16 mouse cellular contexts compared by ENCODE assay signal in genomic region chr13:32799131-32799530, GRCm38 (mm10). TPM values are rescaled to one million over a fixed set of nuclear protein-coding genes. Genes with fewer than 3 reads are reported as not detected.
DNase-seq lines count a peak whose midpoint lies in the region; ATAC-seq and TF ChIP-seq lines count a peak whose summit lies in the region.
"Had no signal": no experiment of that assay in that cellular context is flagged by ENCODE, and none has a peak within 500 bp of the region (broad histone marks: within the 10 kb centered on the region; RNA-seq: fewer than 3 reads in every experiment).

No protein-coding gene starts in this region.

- DNase-seq in gastrocnemius, adult 2 months, result no peak
- DNase-seq in gastrocnemius, postnatal 4 days (ENCODE audit: low spot score in 2 of 2), result no peak
- peak; percentile 54 for DNase-seq in lung, embryonic 14.5 days
- DNase-seq in lung, postnatal 25 days (ENCODE audit: low spot score), result no peak
- DNase-seq in NIH3T3 (ENCODE audit: low read depth), result peak; percentile 61
- peak; percentile 15 for DNase-seq in retina, postnatal 1 day
- DNase-seq in cerebellum, adult 11-12 months, result no peak
- no peak for DNase-seq in gastrocnemius, postnatal 14 days
- DNase-seq: adrenal gland, adult 8-10 months; cerebellum, adult 9-10 months; gastrocnemius, postnatal 10 days; heart, postnatal 10 days; left cerebral cortex, postnatal 4 days; thymus, postnatal 4 days had no signal

- ATAC-seq in lung, embryonic 14.5 days (ENCODE audit: insufficient read depth), result no peak

- no peak overlapping the region for H3K4me2 ChIP-seq in lung, embryonic 14.5 days

- TF ChIP-seq CTCF in gastrocnemius, adult 2 months (IDR thresholded peaks at IDR 0.05), result peak; percentile 63
- TF ChIP-seq CTCF in lung, embryonic 14.5 days (IDR thresholded peaks at IDR 0.05; ENCODE audit: low read depth), result peak; percentile 37

- H3K27ac ChIP-seq in gastrocnemius, adult 2 months, result no peak overlapping the region
- no peak overlapping the region for H3K27ac ChIP-seq in lung, embryonic 14.5 days (ENCODE audit: low read depth)

- H3K36me3 ChIP-seq in lung, embryonic 14.5 days (ENCODE audit: insufficient read depth), result no peaks in the 10 kb centered on the region

- no peaks in the 10 kb centered on the region for H3K9me3 ChIP-seq in lung, embryonic 14.5 days (ENCODE audit: low read depth, low read length)
- H3K9me3 ChIP-seq: G1E had no signal

- H3K27me3 ChIP-seq in lung, embryonic 14.5 days (ENCODE audit: insufficient read depth, low read length), result no peaks in the 10 kb centered on the region

- H3K4me3 ChIP-seq in gastrocnemius, adult 2 months, result no peak overlapping the region
- no peak overlapping the region for H3K4me3 ChIP-seq in lung, embryonic 14.5 days (ENCODE audit: low read depth, low read length)

- peaks cover 6% of the 10 kb centered on the region; the same call in 1 of the 2 replicates for H3K4me1 ChIP-seq in lung, embryonic 14.5 days (ENCODE audit: insufficient read depth)

- WGBS in lung, embryonic 14.5 days, result 49% methylated on average over 2 of the region's 2 CpGs

- no peak overlapping the region for H3K9ac ChIP-seq in lung, embryonic 14.5 days

- intact Hi-C loops in gastrocnemius, adult 2 months (cut with DNase I), result loop anchor here (10.0 kb wide), 1 partner anchor 54 kb away; no protein-coding TSS in a partner anchor
- intact Hi-C loops in gastrocnemius, postnatal 14 days (cut with DNase I; ENCODE audit: low total_unique reads), result no loop called here

RNA-seq across cellular contexts. Expression of gene Wrnip1, which starts 2.7 kb away (rescaled TPM):
- 1 to 10 TPM; 5.2 to 8.5 TPM for total RNA-seq in gastrocnemius, adult 2 months (2021)
- 10 to 100 TPM; 24.8 to 26.7 TPM for total RNA-seq in gastrocnemius, postnatal 4 days (2021)
- polyA plus RNA-seq in lung, embryonic 14.5 days (2014; fragmentation: Nextera tagmentation; extraction: Ambion mirVana), result 20.3 and 22.4 TPM in 2 replicates
- total RNA-seq in gastrocnemius, postnatal 14 days (2021), result 10 to 100 TPM in 1 of 2 experiments, 1 to 10 TPM in 1; 9.5 to 11.1 TPM

RNA-seq across cellular contexts. Expression of gene D930007J09Rik, which starts 3.5 kb away (rescaled TPM):
- not detected for total RNA-seq in gastrocnemius, adult 2 months (2021)
- total RNA-seq in gastrocnemius, postnatal 4 days (2021), result under 1 TPM in 1 of 2 experiments, not detected in 1; 0.83 TPM
- not detected in 2 replicates for polyA plus RNA-seq in lung, embryonic 14.5 days (2014; fragmentation: Nextera tagmentation; extraction: Ambion mirVana)
- total RNA-seq in gastrocnemius, postnatal 14 days (2021), result not detected
- total RNA-seq: G1E; gastrocnemius, postnatal 10 days had no signal
- polyA plus RNA-seq: G1E; lung, embryonic 16.5 days had no signal

RNA-seq across cellular contexts. Expression of gene Mylk4, which starts 15.4 kb away (rescaled TPM):
- 1,000 to 10,000 TPM in 1 of 2 experiments, 100 to 1,000 TPM in 1; 466 to 1,631 TPM for total RNA-seq in gastrocnemius, adult 2 months (2021)
- total RNA-seq in gastrocnemius, postnatal 4 days (2021), result 100 to 1,000 TPM; 214 to 236 TPM
- 0.09 TPM in 1 of 2 replicates, not detected in the other for polyA plus RNA-seq in lung, embryonic 14.5 days (2014; fragmentation: Nextera tagmentation; extraction: Ambion mirVana)
- 100 to 1,000 TPM; 102 to 239 TPM for total RNA-seq in gastrocnemius, postnatal 14 days (2021)
- polyA plus RNA-seq: G1E had no signal

RNA-seq across cellular contexts. Expression of gene Serpinb1a, which starts 51.9 kb away (rescaled TPM):
- total RNA-seq in gastrocnemius, adult 2 months (2021), result 1 to 10 TPM; 3.7 to 4.0 TPM
- 10 to 100 TPM; 30.5 to 49.2 TPM for total RNA-seq in gastrocnemius, postnatal 4 days (2021)
- polyA plus RNA-seq in lung, embryonic 14.5 days (2014; fragmentation: Nextera tagmentation; extraction: Ambion mirVana), result 5.1 and 6.4 TPM in 2 replicates
- total RNA-seq in gastrocnemius, postnatal 14 days (2021), result 1 to 10 TPM; 6.9 to 7.4 TPM
- polyA plus RNA-seq: G1E had no signal

Comparison
In these comparisons a context has a peak if more than half of its experiments do, and no peak if none do; other contexts are left out.
1. DNase-seq: peak in lung, embryonic 14.5 days (single experiment), NIH3T3 (single experiment) and retina, postnatal 1 day (single experiment); none in gastrocnemius, adult 2 months (single experiment), gastrocnemius, postnatal 4 days (0 of 2), lung, postnatal 25 days (single experiment), cerebellum, adult 11-12 months (single experiment) and gastrocnemius, postnatal 14 days (single experiment).